Mouse (Mus musculus) forebrain, embryonic 11.5 days (tissue): ENCODE data around the gene Herc1. TPM values are rescaled to one million over a fixed set of nuclear protein-coding genes. Genes with fewer than 3 reads are reported as not detected.
"Not testable (repeated sequence)": the region's sequence is repeated elsewhere in the genome, so short reads cannot be mapped to it uniquely, and the experiment has no call there.

Source experiments
- ATAC-seq: fragments of 200-750 bp; cut with Nextera tagmentation; replicated peaks from 2 replicates; pipeline ENCODE4 v1.8.0; 2017; ENCODE audit warnings: moderate TSS enrichment; ENCODE audit not compliant: low FRiP score
- DNase-seq: peaks from one replicate; pipeline ENCODE4 v3.0.0-alpha.2; 2017; ENCODE audit warnings: low spot score
- H3K27ac ChIP-seq: fragments of 300-500 bp; sonication (generic); 2 replicates; pipeline ENCODE4 v1.5.1; 2014; ENCODE audit warnings: low read depth, low read length
- H3K27me3 ChIP-seq: fragments of 300-500 bp; sonication (generic); 2 replicates; pipeline ENCODE4 v1.6.1; 2014; ENCODE audit warnings: mild to moderate bottlenecking, low read length, mixed read lengths; ENCODE audit not compliant: control insufficient read depth, insufficient read depth
- H3K36me3 ChIP-seq: fragments of 300-500 bp; sonication (generic); 2 replicates; pipeline ENCODE4 v1.6.1; 2014; ENCODE audit warnings: mild to moderate bottlenecking, low read length, moderate library complexity, mixed read lengths; ENCODE audit not compliant: control insufficient read depth, insufficient read depth
- H3K4me1 ChIP-seq: fragments of 300-500 bp; sonication (generic); replicated peaks from 2 replicates; pipeline ENCODE4 v1.6.1; 2014; ENCODE audit warnings: low read length, mixed read lengths; ENCODE audit not compliant: control insufficient read depth, insufficient read depth
- H3K4me2 ChIP-seq: fragments of 300-500 bp; sonication (generic); 2 replicates; pipeline ENCODE4 v1.6.1; 2014; ENCODE audit warnings: low read depth, mild to moderate bottlenecking, low read length, moderate library complexity, mixed read lengths; ENCODE audit not compliant: severe bottlenecking
- H3K4me3 ChIP-seq: fragments of 300-500 bp; sonication (generic); 2 replicates; pipeline ENCODE4 v1.5.1; 2014; ENCODE audit warnings: low read depth, low read length
- H3K9ac ChIP-seq: fragments of 300-500 bp; sonication (generic); 2 replicates; pipeline ENCODE4 v1.6.1; 2014; ENCODE audit warnings: low read length
- H3K9me3 ChIP-seq: fragments of 300-500 bp; sonication (generic); 2 replicates; pipeline ENCODE4 v1.6.1; 2016; ENCODE audit warnings: low read length, mixed read lengths; ENCODE audit not compliant: control insufficient read depth
- WGBS: fragments of 180-500 bp; shearing (Covaris S2); extraction: QIAGEN DNeasy Blood & Tissue Kit; methylation state at CpG from one replicate; pipeline ENCODE4 v1.1.7; 2014; 5-methylcytosine and 5-hydroxymethylcytosine counted together
- polyA plus RNA-seq: library from polyadenylated mRNA; unstranded; fragments of >200 nt; fragmentation: Nextera tagmentation; extraction: Ambion mirVana; gene quantifications from 2 replicates; pipeline ENCODE4 v1.2.1, GENCODE M21; 2014

Gene Herc1
- polyA plus RNA-seq, 1 experiment from 2014 or later: 44.0 TPM

GRCm38 (mm10) chr9:66368890-66369433 is 18.7 kb downstream of the Herc1 start:
- ATAC-seq (no peak), DNase-seq (no peak)
- no peak overlapping the region for H3K4me2 ChIP-seq
- H3K27ac ChIP-seq: no peak overlapping the region
- no peak overlapping the region for H3K9ac ChIP-seq
- WGBS: 83% methylated on average over 4 of the region's 4 CpGs
- no peaks in the 10 kb centered on the region; the same call in 1 of the 2 replicates for H3K9me3 ChIP-seq
- no peaks in the 10 kb centered on the region for H3K27me3 ChIP-seq
- peaks cover 12% of the 10 kb centered on the region for H3K36me3 ChIP-seq
- H3K4me3 ChIP-seq: no peak overlapping the region
- no peaks in the 10 kb centered on the region for H3K4me1 ChIP-seq

GRCm38 (mm10) chr9:66370334-66370733 is 20.1 kb downstream of the Herc1 start:
- Histone ChIP-seq H3K27ac (no peak overlapping the region), H3K27me3 (no peaks in the 10 kb centered on the region), H3K9ac (no peak overlapping the region), H3K4me3 (no peak overlapping the region), H3K36me3 (peaks cover 12% of the 10 kb centered on the region), H3K9me3 (no peaks in the 10 kb centered on the region; the same call in 1 of the 2 replicates), H3K4me2 (no peak overlapping the region), H3K4me1 (no peaks in the 10 kb centered on the region)
- WGBS: 73% methylated on average over 3 of the region's 3 CpGs
- ATAC-seq (no peak), DNase-seq (no peak)

DNA sequence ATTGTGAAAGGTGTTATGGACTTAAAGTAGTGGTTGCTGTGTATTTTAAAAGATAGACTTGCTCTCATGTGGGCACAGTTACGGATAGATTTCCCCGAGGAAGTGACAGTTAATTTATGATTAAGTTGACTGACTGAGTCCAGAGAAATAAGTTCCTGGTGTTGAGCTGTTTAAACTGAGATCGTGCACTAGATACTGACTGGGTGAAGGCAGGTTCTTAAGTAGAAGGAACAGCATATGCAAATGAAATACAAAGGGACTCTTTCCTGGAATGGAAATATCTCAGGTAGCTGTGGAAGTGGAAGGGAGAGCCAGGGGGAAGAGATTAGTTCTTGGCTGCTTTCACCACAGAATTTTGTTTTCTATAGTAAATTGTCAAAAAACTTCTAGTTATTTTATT is 20.6 kb downstream of the Herc1 start:
- Histone ChIP-seq H3K4me2 (no peak overlapping the region), H3K4me1 (no peaks in the 10 kb centered on the region), H3K9me3 (no peaks in the 10 kb centered on the region; the same call in 1 of the 2 replicates), H3K4me3 (no peak overlapping the region), H3K9ac (no peak overlapping the region), H3K27me3 (no peaks in the 10 kb centered on the region), H3K36me3 (peaks cover 12% of the 10 kb centered on the region), H3K27ac (no peak overlapping the region)
- WGBS: 88% methylated on average over 3 of the region's 3 CpGs
- ATAC-seq (no peak), DNase-seq (no peak)

DNA sequence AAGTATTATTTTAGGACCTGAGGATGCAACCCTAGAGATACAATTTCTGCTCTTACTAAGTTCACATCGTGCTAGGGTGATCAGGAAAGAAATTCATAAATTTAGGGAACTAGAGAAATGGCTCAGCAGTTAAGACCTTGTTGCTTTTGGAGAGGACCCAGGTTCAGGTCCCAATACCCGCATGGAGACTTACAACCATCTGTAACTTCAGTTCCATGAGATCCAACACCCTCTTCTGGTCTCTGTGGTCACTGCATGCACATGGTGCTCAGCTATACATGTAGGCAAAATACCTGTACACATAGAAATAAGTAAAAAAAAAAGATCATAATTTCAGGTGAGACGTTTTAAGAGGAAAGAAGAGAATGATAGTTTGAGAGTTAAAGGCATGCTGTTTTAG is 23.2 kb downstream of the Herc1 start:
- H3K4me3 ChIP-seq: no peak overlapping the region
- ATAC-seq: no peak
- H3K27me3 ChIP-seq: no peaks in the 10 kb centered on the region
- H3K4me1 ChIP-seq: no peaks in the 10 kb centered on the region
- no peak for DNase-seq
- H3K4me2 ChIP-seq: no peak overlapping the region
- no peak overlapping the region for H3K27ac ChIP-seq
- H3K36me3 ChIP-seq: peaks cover 12% of the 10 kb centered on the region
- H3K9me3 ChIP-seq: no peaks in the 10 kb centered on the region; the same call in 1 of the 2 replicates
- H3K9ac ChIP-seq: no peak overlapping the region
- 93% methylated on average over 3 of the region's 3 CpGs for WGBS

- H3K4me2 ChIP-seq: no peak overlapping the region
- no peaks in the 10 kb centered on the region; the same call in 1 of the 2 replicates for H3K9me3 ChIP-seq
- peaks cover 12% of the 10 kb centered on the region for H3K36me3 ChIP-seq
- no peak overlapping the region for H3K9ac ChIP-seq
- ATAC-seq: no peak
- no peak overlapping the region for H3K4me3 ChIP-seq
- H3K27ac ChIP-seq: no peak overlapping the region
- no peak for DNase-seq
- no peaks in the 10 kb centered on the region for H3K4me1 ChIP-seq
- H3K27me3 ChIP-seq: no peaks in the 10 kb centered on the region
Observed at GRCm38 (mm10) chr9:66374495-66375478, 24.5 kb downstream of the Herc1 start.

DNA sequence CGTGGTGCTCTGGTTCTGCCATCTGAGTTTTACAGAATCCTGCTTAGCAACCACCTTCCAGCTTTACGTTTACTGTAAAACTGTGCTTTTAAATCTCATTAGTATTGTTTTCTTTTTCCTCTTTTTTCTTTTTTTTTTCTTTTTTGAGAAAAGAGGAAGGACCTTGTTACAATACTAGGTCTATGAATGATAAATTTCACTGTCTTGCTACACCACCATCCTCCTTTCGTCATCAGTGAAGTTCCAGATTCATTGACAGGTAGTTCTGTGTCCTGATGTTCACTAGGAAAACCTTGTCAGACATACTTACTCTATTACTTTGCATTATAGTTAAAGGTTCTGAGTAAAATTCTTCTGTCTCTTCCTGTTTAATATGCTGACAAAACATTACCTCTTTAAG is 33.2 kb downstream of the Herc1 start:
- no peaks in the 10 kb centered on the region; the same call in 1 of the 2 replicates for H3K36me3 ChIP-seq
- H3K4me1 ChIP-seq: no peaks in the 10 kb centered on the region
- H3K4me3 ChIP-seq: no peak overlapping the region
- DNase-seq: no peak
- 93% methylated on average over 3 of the region's 3 CpGs for WGBS
- no peak overlapping the region for H3K4me2 ChIP-seq
- H3K9me3 ChIP-seq: no peaks in the 10 kb centered on the region
- ATAC-seq: no peak
- no peaks in the 10 kb centered on the region for H3K27me3 ChIP-seq
- H3K9ac ChIP-seq: no peak overlapping the region
- no peak overlapping the region for H3K27ac ChIP-seq

GRCm38 (mm10) chr9:66390338-66390737 is 40.1 kb downstream of the Herc1 start:
- not testable (repeated sequence) for H3K27ac ChIP-seq, H3K9me3 ChIP-seq, H3K36me3 ChIP-seq, H3K4me2 ChIP-seq, DNase-seq, H3K4me3 ChIP-seq, ATAC-seq, H3K27me3 ChIP-seq, H3K4me1 ChIP-seq, H3K9ac ChIP-seq
- WGBS: 84% methylated on average over 2 of the region's 2 CpGs

DNA sequence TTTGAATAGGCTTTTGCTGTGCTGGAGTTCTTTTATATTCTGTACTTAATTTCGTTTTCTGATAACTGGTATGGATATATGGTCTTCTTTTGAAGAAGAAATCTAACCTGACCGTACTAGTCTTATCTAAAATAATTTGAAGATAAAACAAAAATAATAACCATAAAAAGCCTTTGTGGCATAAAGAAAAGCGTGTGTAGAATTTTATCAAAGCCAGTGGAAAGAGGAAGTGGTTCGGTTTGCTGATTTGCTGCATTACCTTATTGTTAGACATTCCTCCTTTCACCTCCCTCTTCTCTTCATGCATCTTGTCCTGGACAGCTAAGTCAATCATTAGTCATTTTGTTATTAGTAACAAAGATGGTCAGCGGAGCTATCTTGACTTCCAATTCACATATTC is 43.1 kb downstream of the Herc1 start:
- Histone ChIP-seq H3K9me3 (no peaks in the 10 kb centered on the region), H3K9ac (no peak overlapping the region), H3K4me3 (no peak overlapping the region), H3K27ac (no peak overlapping the region), H3K36me3 (peaks cover 2% of the 10 kb centered on the region; the same call in 1 of the 2 replicates), H3K4me2 (no peak overlapping the region), H3K4me1 (no peaks in the 10 kb centered on the region), H3K27me3 (no peaks in the 10 kb centered on the region)
- WGBS: 95% methylated on average over 5 of the region's 5 CpGs
- DNase-seq (no peak), ATAC-seq (no peak)
